Mouse (Mus musculus) stomach, postnatal 0 days (tissue): ENCODE results near the gene Med24.
"Not testable (repeated sequence)": the region's sequence is repeated elsewhere in the genome, so short reads cannot be mapped to it uniquely, and the experiment has no call there.

Experiments used
- CTCF ChIP-seq: IDR thresholded peaks from 2 replicates; pipeline ENCODE4 v1.5.1; 2016; ENCODE audit warnings: antibody characterized with exemption, low read depth, mild to moderate bottlenecking, moderate library complexity
- EP300 ChIP-seq: optimal IDR thresholded peaks from 2 replicates; pipeline ENCODE3; 2016; ENCODE audit warnings: antibody characterized with exemption

- not testable (repeated sequence) for TF ChIP-seq EP300
- peak; percentile 76 for TF ChIP-seq CTCF
Observed at GRCm38 (mm10) chr11:98655076-98655475, 74.2 kb downstream of the Med24 start.
